Mouse (Mus musculus): ENCODE data around the gene Sfr1. TPM values are rescaled to one million over a fixed set of nuclear protein-coding genes. Genes with fewer than 3 reads are reported as not detected.
A peak's percentile ranks its signal among the peaks of the same experiment; 100 is the strongest.

Sfr1 gene
- polyA plus RNA-seq, 1 experiment from 2014 or later = 282 TPM

- 64% methylated on average over 9 of the region's 9 CpGs for WGBS
- H3K9me3 ChIP-seq = no peaks in the 10 kb centered on the region
- H3K27ac ChIP-seq = no peak overlapping the region
- no peak overlapping the region for H3K4me3 ChIP-seq
- no peaks in the 10 kb centered on the region for H3K27me3 ChIP-seq
- no peaks in the 10 kb centered on the region for H3K36me3 ChIP-seq
- H3K9ac ChIP-seq = no peak overlapping the region
- no peaks in the 10 kb centered on the region; the same call in 1 of the 2 replicates for H3K4me1 ChIP-seq
- no peak for ATAC-seq (ENCODE audit: low FRiP score, low read depth)
- no peak overlapping the region for H3K4me2 ChIP-seq (replicated peaks)
These were observed 18.0 kb upstream of the Sfr1 start for GRCm38 (mm10) chr19:47713457-47713856.

DNA sequence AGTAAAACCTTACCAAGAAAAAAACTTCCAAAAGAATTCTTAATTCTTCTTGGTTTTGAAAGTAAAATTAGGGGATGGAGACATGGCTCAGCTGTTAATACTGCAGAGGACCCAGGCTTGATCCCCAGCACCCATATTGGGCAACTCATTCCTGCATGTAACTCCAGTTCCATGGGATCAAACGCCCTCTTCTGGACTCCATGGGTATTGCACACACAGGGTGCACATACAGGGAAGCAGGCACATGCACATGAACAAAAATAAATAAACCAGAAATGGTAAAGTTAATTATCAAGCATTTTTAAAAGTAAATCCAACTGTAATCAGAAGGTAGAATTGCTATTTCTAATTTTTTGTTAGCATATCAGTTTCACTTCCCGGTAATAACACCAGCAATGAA is 15.3 kb upstream of the Sfr1 start:
- no peaks in the 10 kb centered on the region for H3K9me3 ChIP-seq
- H3K9ac ChIP-seq = no peak overlapping the region
- WGBS = 60% methylated on average over 2 of the region's 2 CpGs
- H3K4me3 ChIP-seq = no peak overlapping the region
- H3K27ac ChIP-seq = no peak overlapping the region
- H3K27me3 ChIP-seq = no peaks in the 10 kb centered on the region
- H3K4me1 ChIP-seq = no peaks in the 10 kb centered on the region; the same call in 1 of the 2 replicates
- no peaks in the 10 kb centered on the region for H3K36me3 ChIP-seq
- ATAC-seq (ENCODE audit: low FRiP score, low read depth) = no peak
- H3K4me2 ChIP-seq (replicated peaks) = no peak overlapping the region

DNA sequence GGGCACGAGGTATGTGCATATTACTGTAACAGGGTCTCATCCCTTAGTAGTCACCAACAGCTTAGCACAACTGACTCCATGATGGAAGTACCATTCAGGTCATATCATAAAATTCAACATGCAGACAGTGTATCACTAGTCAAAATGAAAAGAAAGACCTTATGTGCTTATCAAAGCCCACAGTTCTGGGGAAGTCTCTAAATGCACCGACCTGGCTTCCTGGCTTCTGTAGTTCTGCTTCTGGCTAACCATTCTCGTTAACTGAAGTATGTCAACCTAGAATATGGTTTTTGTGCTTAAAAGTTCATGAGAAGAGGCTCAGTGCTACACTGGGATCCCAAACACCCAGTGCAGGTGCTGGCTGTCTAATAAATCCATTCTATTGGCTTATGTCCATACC is 12.3 kb upstream of the Sfr1 start:
- H3K9me3 ChIP-seq = no peaks in the 10 kb centered on the region
- 84% methylated on average over 3 of the region's 3 CpGs for WGBS
- no peak overlapping the region for H3K4me3 ChIP-seq
- H3K27ac ChIP-seq = no peak overlapping the region
- H3K4me2 ChIP-seq (replicated peaks) = no peak overlapping the region
- no peak for ATAC-seq (ENCODE audit: low FRiP score, low read depth)
- H3K9ac ChIP-seq = no peak overlapping the region
- no peaks in the 10 kb centered on the region for H3K27me3 ChIP-seq
- peaks cover 12% of the 10 kb centered on the region for H3K4me1 ChIP-seq
- no peaks in the 10 kb centered on the region for H3K36me3 ChIP-seq

- H3K4me1 ChIP-seq = peaks cover 23% of the 10 kb centered on the region
- H3K36me3 ChIP-seq = no peaks in the 10 kb centered on the region
- no peak overlapping the region for H3K9ac ChIP-seq
- H3K4me2 ChIP-seq (replicated peaks) = no peak overlapping the region
- no peak overlapping the region for H3K4me3 ChIP-seq
- WGBS = 48% methylated on average over 6 of the region's 6 CpGs
- H3K9me3 ChIP-seq = no peaks in the 10 kb centered on the region
- no peak for ATAC-seq (ENCODE audit: low FRiP score, low read depth)
- no peaks in the 10 kb centered on the region for H3K27me3 ChIP-seq
- no peak overlapping the region for H3K27ac ChIP-seq
These were observed 9.0 kb upstream of the Sfr1 start for GRCm38 (mm10) chr19:47722471-47722870.

- Histone ChIP-seq H3K9ac (no peak overlapping the region), H3K4me2 (replicated peaks) (no peak overlapping the region), H3K4me1 (peaks cover 39% of the 10 kb centered on the region), H3K4me3 (no peak overlapping the region), H3K27ac (no peak overlapping the region), H3K36me3 (no peaks in the 10 kb centered on the region), H3K9me3 (no peaks in the 10 kb centered on the region), H3K27me3 (no peaks in the 10 kb centered on the region)
- ATAC-seq (ENCODE audit: low FRiP score, low read depth) = no peak
- 76% methylated on average over 4 of the region's 4 CpGs for WGBS
These were observed 6.6 kb upstream of the Sfr1 start for GRCm38 (mm10) chr19:47724903-47725302.

- H3K9me3 ChIP-seq = no peaks in the 10 kb centered on the region
- H3K4me3 ChIP-seq = no peak overlapping the region
- H3K4me1 ChIP-seq = peaks cover 47% of the 10 kb centered on the region
- no peaks in the 10 kb centered on the region for H3K27me3 ChIP-seq
- no peak overlapping the region for H3K27ac ChIP-seq
- WGBS = 61% methylated on average over 7 of the region's 7 CpGs
- no peak for ATAC-seq (ENCODE audit: low FRiP score, low read depth)
- no peak overlapping the region for H3K9ac ChIP-seq
- no peaks in the 10 kb centered on the region for H3K36me3 ChIP-seq
- no peak overlapping the region for H3K4me2 ChIP-seq (replicated peaks)
These were observed 5.8 kb upstream of the Sfr1 start for GRCm38 (mm10) chr19:47725643-47726140.

DNA sequence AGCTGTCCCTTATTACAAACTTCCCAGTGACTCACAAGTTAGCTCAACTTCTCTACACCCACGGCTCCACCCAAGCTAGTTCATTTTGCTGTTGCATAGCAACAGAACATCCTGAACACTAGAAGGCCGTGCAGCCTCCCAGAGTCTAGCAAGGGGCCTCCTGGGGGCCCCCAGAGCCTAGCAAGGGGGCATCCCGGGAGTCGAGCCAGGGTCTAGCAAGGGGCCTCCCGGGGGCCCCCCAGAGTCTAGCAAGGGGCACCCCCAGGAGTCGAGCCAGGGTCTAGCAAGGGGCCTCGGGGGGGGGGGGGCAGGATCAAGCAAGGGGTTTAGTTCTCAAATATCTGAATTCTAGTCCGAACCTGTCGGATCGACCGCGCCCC is 801 bp upstream of the Sfr1 start:
- Histone ChIP-seq H3K4me1 (peaks cover 47% of the 10 kb centered on the region), H3K9me3 (no peaks in the 10 kb centered on the region), H3K9ac (peak overlapping the region; percentile 73), H3K36me3 (peaks cover 28% of the 10 kb centered on the region), H3K27ac (peak overlapping the region; percentile 97), H3K4me3 (peak overlapping the region; percentile 79), H3K27me3 (no peaks in the 10 kb centered on the region), H3K4me2 (replicated peaks) (peak overlapping the region; percentile 70)
- WGBS = under 1% methylated on average over 12 of the region's 12 CpGs
- peak; percentile 76 for ATAC-seq (ENCODE audit: low FRiP score, low read depth)

- Histone ChIP-seq H3K27me3 (no peaks in the 10 kb centered on the region), H3K9ac (peak overlapping the region; percentile 86), H3K27ac (peak overlapping the region; percentile 94), H3K4me3 (peak overlapping the region; percentile 79), H3K4me1 (peaks cover 42% of the 10 kb centered on the region), H3K36me3 (peaks cover 39% of the 10 kb centered on the region), H3K9me3 (no peaks in the 10 kb centered on the region), H3K4me2 (replicated peaks) (peak overlapping the region; percentile 62)
- WGBS = 4% methylated on average over 14 of the region's 15 CpGs
- no peak for ATAC-seq (ENCODE audit: low FRiP score, low read depth)
These were observed 449 bp downstream of the Sfr1 start for GRCm38 (mm10) chr19:47731931-47732330.

DNA sequence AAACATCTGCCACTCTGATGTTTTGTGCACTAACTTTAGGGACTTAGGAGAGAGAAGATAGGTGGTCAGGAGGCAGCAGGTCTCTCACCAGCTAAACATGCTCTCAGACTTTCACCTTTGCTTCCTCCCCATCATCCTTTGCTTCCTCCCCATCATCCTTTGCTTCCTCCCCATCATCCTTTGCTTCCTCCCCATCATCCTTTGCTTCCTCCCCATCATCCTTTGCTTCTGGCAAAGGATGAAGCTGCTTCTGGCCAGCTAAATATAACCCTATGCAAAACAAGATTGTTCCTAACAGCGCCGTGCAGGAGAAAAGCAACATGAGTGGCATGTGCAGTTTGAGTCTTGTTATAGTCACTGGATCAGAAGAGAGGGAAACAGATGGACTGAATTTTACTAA is 15.6 kb downstream of the Sfr1 start:
- no peak for ATAC-seq (ENCODE audit: low FRiP score, low read depth)
- H3K4me3 ChIP-seq = no peak overlapping the region
- WGBS = 88% methylated on average over 2 of the region's 2 CpGs
- H3K4me2 ChIP-seq (replicated peaks) = no peak overlapping the region
- no peaks in the 10 kb centered on the region for H3K36me3 ChIP-seq
- H3K9me3 ChIP-seq = no peaks in the 10 kb centered on the region
- no peak overlapping the region for H3K9ac ChIP-seq
- H3K27ac ChIP-seq = no peak overlapping the region
- H3K4me1 ChIP-seq = no peaks in the 10 kb centered on the region
- no peaks in the 10 kb centered on the region for H3K27me3 ChIP-seq

- WGBS = 92% methylated on average over 2 of the region's 2 CpGs
- Histone ChIP-seq H3K4me1 (no peaks in the 10 kb centered on the region), H3K4me3 (no peak overlapping the region), H3K9ac (no peak overlapping the region), H3K27me3 (no peaks in the 10 kb centered on the region), H3K27ac (no peak overlapping the region), H3K36me3 (no peaks in the 10 kb centered on the region), H3K9me3 (no peaks in the 10 kb centered on the region), H3K4me2 (replicated peaks) (no peak overlapping the region)
- ATAC-seq (ENCODE audit: low FRiP score, low read depth) = no peak
These were observed 17.5 kb downstream of the Sfr1 start for GRCm38 (mm10) chr19:47748950-47749349.

- Histone ChIP-seq H3K36me3 (no peaks in the 10 kb centered on the region), H3K27ac (no peak overlapping the region), H3K9me3 (no peaks in the 10 kb centered on the region), H3K4me3 (no peak overlapping the region), H3K27me3 (no peaks in the 10 kb centered on the region), H3K9ac (no peak overlapping the region), H3K4me2 (replicated peaks) (no peak overlapping the region), H3K4me1 (no peaks in the 10 kb centered on the region)
- WGBS = 83% methylated on average over 5 of the region's 5 CpGs
- no peak for ATAC-seq (ENCODE audit: low FRiP score, low read depth)
These were observed 18.9 kb downstream of the Sfr1 start for GRCm38 (mm10) chr19:47750391-47750790.

DNA sequence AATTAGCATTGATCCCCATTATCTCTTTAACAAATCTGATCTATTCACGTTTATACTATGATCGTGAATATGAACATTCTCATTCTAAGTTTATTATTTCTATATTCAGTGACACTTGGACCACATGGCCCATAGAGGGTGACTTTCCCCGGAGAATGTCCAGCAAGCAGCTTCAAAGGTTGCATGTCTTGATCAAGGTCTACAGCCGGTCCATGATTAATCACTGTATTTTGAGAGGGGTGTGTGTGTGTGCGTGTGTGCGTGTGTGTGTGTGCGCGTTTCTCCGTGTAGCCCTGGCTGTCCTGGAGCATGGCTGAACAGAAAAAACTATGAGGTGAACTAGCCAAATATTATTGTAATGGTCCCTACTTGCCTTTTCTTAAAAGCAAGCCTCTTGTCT is 21.0 kb downstream of the Sfr1 start:
- 90% methylated on average over 9 of the region's 9 CpGs for WGBS
- ATAC-seq (ENCODE audit: low FRiP score, low read depth) = no peak

GRCm38 (mm10) chr19:47753921-47754320 is 22.4 kb downstream of the Sfr1 start:
- Histone ChIP-seq H3K36me3 (no peaks in the 10 kb centered on the region), H3K4me1 (no peaks in the 10 kb centered on the region), H3K9me3 (no peaks in the 10 kb centered on the region), H3K9ac (no peak overlapping the region), H3K4me3 (no peak overlapping the region), H3K27me3 (no peaks in the 10 kb centered on the region), H3K27ac (no peak overlapping the region), H3K4me2 (replicated peaks) (no peak overlapping the region)
- ATAC-seq (ENCODE audit: low FRiP score, low read depth) = no peak
- WGBS = 92% methylated on average over 4 of the region's 4 CpGs

More for the DNA sequence above, 21.0 kb downstream of the Sfr1 start:
- no peaks in the 10 kb centered on the region for H3K36me3 ChIP-seq
- no peak overlapping the region for H3K9ac ChIP-seq
- H3K27me3 ChIP-seq = no peaks in the 10 kb centered on the region
- H3K4me3 ChIP-seq = no peak overlapping the region
- H3K9me3 ChIP-seq = no peaks in the 10 kb centered on the region
- H3K4me2 ChIP-seq (replicated peaks) = no peak overlapping the region
- no peak overlapping the region for H3K27ac ChIP-seq
- no peaks in the 10 kb centered on the region for H3K4me1 ChIP-seq

Data from limb, embryonic 13.5 days (tissue).